Mouse (Mus musculus) megakaryocyte, adult 5-6 weeks (primary cell): ENCODE results near the gene Gm49403. TPM values are rescaled to one million over a fixed set of nuclear protein-coding genes. Genes with fewer than 3 reads are reported as not detected.
"Not testable (repeated sequence)": the region's sequence is repeated elsewhere in the genome, so short reads cannot be mapped to it uniquely, and the experiment has no call there.

Experiments
- ATAC-seq: 2 replicates; pipeline ENCODE4 v1.8.0; 2016; ENCODE audit warnings: mild to moderate bottlenecking, inconsistent platforms; ENCODE audit not compliant: poor library complexity, severe bottlenecking
- total RNA-seq, 2 experiments: library from RNA; stranded (forward) in 1 of 2; stranded (reverse) in 1 of 2; fragments of 153-499, 151-499 nt in 1 of 2; fragments of 221-1000, 200-1000 nt in 1 of 2; gene quantifications; 2 replicates each; pipeline versions ENCODE4 v1.2.3 to v1.2.4; 2015 to 2017

Gm49403 gene
- total RNA-seq, 2 experiments from 2014 or later: not detected

DNA sequence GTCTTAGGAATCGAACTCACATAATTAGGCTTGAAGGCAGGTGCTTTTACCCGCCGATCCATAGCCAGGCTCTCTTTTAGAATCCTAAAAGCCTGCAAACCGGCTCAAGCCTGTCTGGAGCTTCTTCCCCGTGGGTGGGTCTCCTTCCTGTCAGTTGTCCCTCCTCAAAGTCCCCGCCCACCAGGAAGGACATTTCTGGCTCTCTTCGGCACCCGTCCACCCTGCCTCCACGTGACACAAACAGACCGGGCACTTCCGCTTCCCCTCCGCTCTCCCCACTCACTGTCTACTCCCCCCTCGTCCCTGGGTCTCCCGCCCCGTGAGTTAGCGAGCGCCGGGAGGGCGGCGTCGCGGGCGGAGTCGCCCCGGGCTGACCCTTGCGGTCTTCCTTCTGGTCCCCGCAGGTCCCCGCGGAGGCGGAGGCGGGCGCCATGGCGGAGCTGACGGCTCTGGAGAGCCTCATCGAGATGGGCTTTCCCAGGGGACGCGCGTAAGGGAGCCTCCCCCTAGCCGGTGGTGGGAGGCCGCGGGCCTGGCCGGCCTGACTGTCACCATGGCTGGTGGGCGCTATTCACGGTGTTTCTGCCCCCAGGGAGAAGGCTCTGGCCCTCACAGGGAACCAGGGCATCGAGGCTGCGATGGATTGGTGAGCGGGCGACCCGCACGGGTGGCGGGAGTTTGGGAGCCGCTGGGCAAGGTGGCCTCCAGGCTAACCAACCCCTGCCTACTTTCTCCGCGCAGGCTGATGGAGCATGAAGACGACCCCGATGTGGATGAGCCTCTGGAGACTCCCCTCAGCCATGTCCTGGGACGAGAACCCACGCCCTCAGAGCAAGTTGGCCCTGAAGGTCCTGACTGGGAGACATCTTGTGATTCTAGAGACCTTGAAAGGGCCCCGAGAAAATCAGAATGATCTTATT, 12.2 kb upstream of the Gm49403 start, which contains the start of gene Ubxn1:
TSS of gene Ubxn1 (plus strand) at position 230 of the 920 bp plus-strand sequence.
- ATAC-seq: peak; percentile 100

GRCm38 (mm10) chr19:8872266-8872840, 11.4 kb upstream of the Gm49403 start:
- no peak for ATAC-seq

DNA sequence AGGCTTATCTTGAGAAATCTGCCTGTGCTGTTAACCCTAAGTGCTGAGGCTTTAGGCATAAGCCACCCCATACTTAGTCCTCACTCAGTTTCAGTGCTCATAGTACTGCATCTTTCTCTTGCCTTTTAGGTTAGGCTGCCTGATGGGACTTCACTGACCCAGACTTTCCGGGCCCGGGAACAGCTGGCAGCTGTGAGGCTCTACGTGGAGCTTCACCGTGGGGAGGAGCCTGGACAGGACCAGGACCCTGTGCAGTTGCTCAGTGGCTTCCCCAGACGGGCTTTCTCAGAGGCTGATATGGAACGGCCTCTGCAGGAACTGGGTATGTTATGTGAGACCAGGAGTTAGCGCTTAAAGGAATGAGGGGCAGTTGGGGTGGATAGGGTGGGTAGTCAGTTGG, 8.7 kb upstream of the Gm49403 start:
- ATAC-seq: no peak

- ATAC-seq: peak; percentile 99
These were observed 3.3 kb upstream of the Gm49403 start, which contains the start of gene Uqcc3 for GRCm38 (mm10) chr19:8880311-8881033. TSS of gene Uqcc3 (minus strand) at chr19:8880923.

DNA sequence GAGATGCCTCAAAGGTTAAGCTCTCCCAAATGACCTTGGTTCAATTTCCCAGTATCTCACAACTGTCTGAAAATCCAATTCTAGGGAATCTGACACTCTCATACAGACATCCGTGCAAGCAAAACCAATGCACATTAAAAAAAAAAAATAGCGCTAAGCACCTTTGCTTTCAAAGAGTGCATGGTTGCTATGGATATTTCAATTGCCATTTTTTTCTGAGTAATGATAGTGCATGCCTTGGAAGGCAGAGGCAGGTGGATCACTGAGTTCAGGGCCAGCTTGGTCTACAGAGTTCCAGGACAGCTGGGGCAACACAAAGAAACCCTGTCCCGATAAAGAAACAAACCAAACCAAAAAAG, 2.7 kb upstream of the Gm49403 start:
- no peak for ATAC-seq

DNA sequence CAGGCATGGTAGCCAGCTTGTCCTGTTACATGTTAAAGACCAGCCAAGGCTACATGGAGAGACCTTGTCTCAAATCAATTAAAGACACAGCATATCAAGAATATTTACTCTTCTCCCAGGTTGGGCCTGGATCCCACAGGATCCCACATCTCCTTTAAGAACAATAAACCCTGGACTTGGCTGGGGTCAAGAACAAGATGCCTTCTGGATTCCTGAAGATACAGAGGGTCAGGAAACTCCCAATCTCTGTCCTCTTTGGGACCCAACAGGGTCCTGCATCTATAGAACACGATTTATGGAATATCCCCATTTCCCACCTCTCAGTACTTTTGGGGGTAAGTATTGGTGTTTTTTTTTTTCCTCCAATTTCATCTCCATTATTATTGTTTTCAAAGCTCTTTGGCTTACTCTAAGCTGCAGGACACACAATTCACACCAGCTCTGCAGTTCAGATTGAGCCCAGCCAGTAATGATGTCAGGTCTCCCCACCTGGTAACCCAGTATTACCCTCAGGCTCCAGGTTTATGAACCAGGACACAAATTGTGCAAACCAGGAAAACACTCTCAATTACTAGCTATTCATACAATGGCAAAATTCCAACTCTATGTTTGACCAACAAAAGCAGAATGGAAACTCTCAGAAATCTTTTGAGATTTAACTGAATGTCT, 3.3 kb downstream of the Gm49403 start:
- no peak for ATAC-seq

GRCm38 (mm10) chr19:8887585-8888463, 4.1 kb downstream of the Gm49403 start:
- no peak for ATAC-seq

GRCm38 (mm10) chr19:8888511-8889385, 5.0 kb downstream of the Gm49403 start, which contains the start of the genes 1810009A15Rik and Gm49416:
TSS of gene 1810009A15Rik (plus strand) at chr19:8888853.
TSS of gene Gm49416 (plus strand) at chr19:8888926.
- ATAC-seq: peak; percentile 95

- peak; percentile 61 for ATAC-seq
These were observed 9.4 kb downstream of the Gm49403 start, which contains the start of gene Ints5 for GRCm38 (mm10) chr19:8892829-8893766. TSS of gene Ints5 (plus strand) at chr19:8893005.

GRCm38 (mm10) chr19:8895397-8895960, 11.7 kb downstream of the Gm49403 start:
- ATAC-seq: no peak

DNA sequence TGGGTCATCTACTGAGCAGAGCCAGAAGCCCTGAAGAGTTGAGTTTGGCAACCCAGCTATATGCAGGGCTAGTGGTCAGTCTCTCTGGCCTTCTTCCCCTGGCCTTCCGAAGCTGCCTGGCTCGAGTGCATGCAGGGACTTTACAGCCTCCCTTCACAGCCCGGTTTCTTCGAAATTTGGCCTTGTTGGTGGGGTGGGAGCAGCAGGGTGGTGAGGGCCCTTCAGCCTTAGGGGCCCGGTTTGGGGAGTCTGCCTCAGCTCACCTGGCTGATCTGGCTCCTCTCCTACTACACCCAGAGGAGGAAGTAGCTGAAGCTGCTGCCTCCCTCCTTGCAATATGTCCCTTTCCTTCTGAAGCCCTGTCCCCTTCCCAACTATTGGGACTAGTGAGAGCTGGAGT, 12.5 kb downstream of the Gm49403 start:
- not testable (repeated sequence) for ATAC-seq

DNA sequence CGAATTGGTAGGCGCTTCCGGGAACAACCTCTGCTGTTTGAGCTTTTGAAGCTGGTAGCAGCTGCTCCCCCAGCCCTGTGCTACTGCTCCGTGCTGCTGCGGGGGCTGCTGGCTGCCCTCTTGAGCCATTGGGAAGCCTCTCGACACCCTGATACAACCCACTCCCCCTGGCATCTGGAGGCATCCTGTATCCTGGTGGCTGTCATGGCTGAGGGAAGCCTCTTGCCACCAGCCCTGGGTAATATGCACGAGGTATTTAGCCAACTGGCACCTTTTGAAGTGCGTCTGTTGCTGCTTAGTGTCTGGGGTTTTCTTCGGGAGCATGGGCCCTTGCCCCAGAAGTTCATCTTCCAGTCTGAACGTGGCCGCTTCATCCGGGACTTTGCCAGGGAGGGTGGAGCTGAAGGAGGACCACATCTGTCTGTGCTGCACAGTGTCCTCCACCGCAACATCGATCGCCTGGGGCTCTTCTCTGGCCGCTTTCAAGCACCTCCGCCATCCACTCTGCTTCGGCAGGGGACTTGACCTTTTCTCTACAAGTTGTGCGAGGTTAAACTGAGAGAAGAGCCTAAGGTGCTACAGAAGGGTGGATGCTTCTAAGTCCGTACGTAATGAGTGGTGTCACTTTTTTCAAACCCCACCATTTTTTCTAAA, 13.6 kb downstream of the Gm49403 start:
- ATAC-seq: 0 out of 2 replicates have a peak, but pooled peaks have one; percentile 0

DNA sequence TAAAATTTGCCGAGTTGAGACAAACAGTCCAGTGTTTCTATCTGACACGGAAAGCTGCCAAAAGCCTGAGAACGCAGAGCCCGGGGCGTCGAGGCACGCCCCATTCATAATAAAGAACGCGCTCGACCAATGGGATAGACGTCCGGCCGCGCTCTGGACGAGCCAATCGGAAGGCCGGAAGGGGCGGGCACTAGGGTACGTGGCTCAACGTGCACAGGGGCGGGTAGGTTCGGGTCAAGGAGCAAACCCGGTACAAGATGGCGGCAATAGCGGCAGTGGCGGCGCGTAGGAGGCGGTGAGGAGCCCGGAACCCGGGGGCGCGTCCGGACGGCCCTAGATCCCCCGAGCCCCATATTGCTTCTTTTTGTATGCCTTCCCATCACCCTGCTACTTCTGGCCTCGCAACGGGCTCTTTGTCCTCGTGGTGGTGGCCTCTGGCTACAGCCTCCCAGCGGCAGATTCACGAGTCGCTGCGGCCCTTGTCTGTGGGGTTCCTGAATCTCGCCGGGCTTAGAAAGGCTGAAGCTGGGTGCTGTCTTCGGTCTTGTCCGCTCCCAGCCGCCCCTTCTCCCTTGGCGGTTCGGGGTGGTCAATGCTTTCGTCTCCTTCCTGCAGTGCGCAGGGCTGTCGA, 14.2 kb downstream of the Gm49403 start, which contains the start of gene Ganab:
TSS of gene Ganab (plus strand) at position 207 of the 631 bp plus-strand sequence.
- peak; percentile 99 for ATAC-seq

GRCm38 (mm10) chr19:8898576-8898975, 14.8 kb downstream of the Gm49403 start:
- ATAC-seq: no peak

DNA sequence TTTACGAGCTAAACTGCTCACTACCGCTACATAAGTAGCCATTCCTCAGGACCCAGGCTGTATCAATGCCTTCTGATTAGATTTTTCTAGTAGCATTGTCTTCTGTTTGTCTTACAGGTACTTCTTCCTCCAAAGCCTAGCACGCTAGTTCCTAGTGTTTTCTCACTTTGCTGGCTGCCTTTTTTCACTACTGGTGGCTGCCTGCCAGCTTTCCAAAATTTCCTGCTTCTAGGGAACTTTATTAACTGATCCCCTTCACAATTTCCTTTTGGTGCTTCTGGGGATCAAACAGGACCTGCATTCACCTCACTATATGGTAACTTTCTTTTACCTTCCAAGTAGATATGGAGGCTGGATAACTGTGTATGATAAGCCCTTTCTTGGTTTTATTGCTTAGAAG, 15.3 kb downstream of the Gm49403 start:
- ATAC-seq: no peak

GRCm38 (mm10) chr19:8903412-8903811, 19.7 kb downstream of the Gm49403 start:
- no peak for ATAC-seq
